ENCODE assay signal across 24 mouse cellular contexts in genomic region chr19:46323716-46324115, GRCm38 (mm10). TPM values are rescaled to one million over a fixed set of nuclear protein-coding genes. Genes with fewer than 3 reads are reported as not detected.
A peak's percentile ranks its signal among the peaks of the same experiment; 100 is the strongest.
DNase-seq lines count a peak whose midpoint lies in the region; ATAC-seq and TF ChIP-seq lines count a peak whose summit lies in the region.
"Had no signal": no experiment of that assay in that cellular context is flagged by ENCODE, and none has a peak within 500 bp of the region (broad histone marks: within the 10 kb centered on the region; RNA-seq: fewer than 3 reads in every experiment).

No protein-coding gene starts in this region.

- 29% methylated on average over 5 of the region's 5 CpGs for WGBS in cerebellum, adult 2 months
- WGBS in hindbrain, embryonic 13.5 days: 80% methylated on average over 5 of the region's 5 CpGs
- WGBS in hindbrain, embryonic 16.5 days: 76% methylated on average over 5 of the region's 5 CpGs
- 61% methylated on average over 5 of the region's 5 CpGs for WGBS in neural tube, embryonic 13.5 days

- H3K4me3 ChIP-seq in cerebellum, adult 2 months (replicated peaks; ENCODE audit: insufficient read depth, low read depth, low read length): no peak overlapping the region
- H3K4me3 ChIP-seq in hindbrain, embryonic 13.5 days: no peak overlapping the region
- H3K4me3 ChIP-seq in hindbrain, embryonic 16.5 days (ENCODE audit: low read length): no peak overlapping the region
- no peak overlapping the region for H3K4me3 ChIP-seq in neural tube, embryonic 13.5 days
- H3K4me3 ChIP-seq: erythroblast, embryonic 14.5 days; heart, embryonic 10.5 days; heart, embryonic 15.5 days; liver, embryonic 12.5 days had no signal

- H3K27ac ChIP-seq in cerebellum, adult 2 months (ENCODE audit: insufficient read depth, low read length): no peak overlapping the region
- H3K27ac ChIP-seq in hindbrain, embryonic 13.5 days: no peak overlapping the region
- H3K27ac ChIP-seq in hindbrain, embryonic 16.5 days (ENCODE audit: low read depth, low read length): no peak overlapping the region
- H3K27ac ChIP-seq in neural tube, embryonic 13.5 days (replicated peaks): no peak overlapping the region
- H3K27ac ChIP-seq: heart, embryonic 10.5 days; heart, embryonic 15.5 days; liver, embryonic 12.5 days had no signal

- H3K27me3 ChIP-seq in cerebellum, adult 2 months (ENCODE audit: control insufficient read depth, insufficient read depth, low read length): no peaks in the 10 kb centered on the region
- peaks cover 55% of the 10 kb centered on the region for H3K27me3 ChIP-seq in hindbrain, embryonic 13.5 days
- H3K27me3 ChIP-seq in hindbrain, embryonic 16.5 days (replicated peaks; ENCODE audit: control insufficient read depth, insufficient read depth, low read length): peaks cover 3% of the 10 kb centered on the region; the same call in 1 of the 2 replicates
- peaks cover 55% of the 10 kb centered on the region for H3K27me3 ChIP-seq in neural tube, embryonic 13.5 days

- no peaks in the 10 kb centered on the region for H3K9me3 ChIP-seq in hindbrain, embryonic 13.5 days
- H3K9me3 ChIP-seq in hindbrain, embryonic 16.5 days (ENCODE audit: control insufficient read depth, low read length): no peaks in the 10 kb centered on the region
- no peaks in the 10 kb centered on the region for H3K9me3 ChIP-seq in neural tube, embryonic 13.5 days
- H3K9me3 ChIP-seq: heart, embryonic 10.5 days; heart, embryonic 15.5 days; liver, embryonic 12.5 days had no signal

- H3K4me1 ChIP-seq in cerebellum, adult 2 months (ENCODE audit: control insufficient read depth, insufficient read depth, low read length): peaks cover 49% of the 10 kb centered on the region
- peaks cover 88% of the 10 kb centered on the region for H3K4me1 ChIP-seq in hindbrain, embryonic 13.5 days (replicated peaks)
- H3K4me1 ChIP-seq in hindbrain, embryonic 16.5 days (ENCODE audit: control insufficient read depth, insufficient read depth, low read depth, low read length): peaks cover 60% of the 10 kb centered on the region
- H3K4me1 ChIP-seq in neural tube, embryonic 13.5 days (replicated peaks): peaks cover 79% of the 10 kb centered on the region

- ATAC-seq in hindbrain, embryonic 13.5 days (ENCODE audit: low FRiP score): no peak
- ATAC-seq in hindbrain, embryonic 16.5 days: no peak
- ATAC-seq in neural tube, embryonic 13.5 days (ENCODE audit: low read depth): no peak
- ATAC-seq: intestine, postnatal 0 days; liver, embryonic 12.5 days; liver, postnatal 0 days; Patski had no signal

- DNase-seq in cerebellum, adult 2 months: peak; percentile 23 to 27
- no peak for DNase-seq in cerebellum, postnatal 4 days (ENCODE audit: low spot score in 2 of 2)
- DNase-seq in neural tube, embryonic 10.5 days (ENCODE audit: extremely low spot score, low spot score): no peak
- DNase-seq in right cerebral cortex, postnatal 10 days (ENCODE audit: low spot score in 2 of 2): no peak
- DNase-seq in spleen, postnatal 10 days (ENCODE audit: low spot score in 2 of 2): no peak
- DNase-seq: adrenal gland, postnatal 10 days; gastrocnemius, postnatal 10 days; kidney, adult 9 months; kidney, postnatal 10 days; layer of hippocampus, postnatal 36 days; left cerebral cortex, postnatal 4 days; liver, postnatal 0 days; lung, postnatal 36 days; right cerebral cortex, postnatal 14 days; thymus, postnatal 25 days had no signal

- no peak for TF ChIP-seq CTCF in cerebellum, adult 2 months (IDR thresholded peaks at IDR 0.05; ENCODE audit: borderline replicate concordance, insufficient read depth, low read depth, low read length)

- TF ChIP-seq POLR2A in cerebellum, adult 2 months (IDR thresholded peaks at IDR 0.05; ENCODE audit: borderline replicate concordance, insufficient read depth, low read length): no peak

- H3K36me3 ChIP-seq in hindbrain, embryonic 13.5 days: no peaks in the 10 kb centered on the region
- 0 out of 2 replicates have a peak, but pooled peaks cover 2% of the 10 kb centered on the region for H3K36me3 ChIP-seq in hindbrain, embryonic 16.5 days (ENCODE audit: control insufficient read depth, insufficient read depth, low read length)
- H3K36me3 ChIP-seq in neural tube, embryonic 13.5 days: no peaks in the 10 kb centered on the region
- H3K36me3 ChIP-seq: heart, embryonic 10.5 days; heart, embryonic 15.5 days; liver, embryonic 12.5 days had no signal

- H3K9ac ChIP-seq in hindbrain, embryonic 13.5 days: peak overlapping the region; percentile 84; the same call in 1 of the 2 replicates
- H3K9ac ChIP-seq in hindbrain, embryonic 16.5 days (ENCODE audit: low read depth, low read length): no peak overlapping the region
- H3K9ac ChIP-seq in neural tube, embryonic 13.5 days: peak overlapping the region; percentile 43; the same call in 1 of the 2 replicates
- H3K9ac ChIP-seq: heart, embryonic 15.5 days; liver, embryonic 12.5 days; liver, postnatal 0 days had no signal

- H3K4me2 ChIP-seq in hindbrain, embryonic 13.5 days: peak overlapping the region; percentile 0; the same call in 1 of the 2 replicates
- H3K4me2 ChIP-seq in hindbrain, embryonic 16.5 days (ENCODE audit: low read length): no peak overlapping the region
- H3K4me2 ChIP-seq in neural tube, embryonic 13.5 days: no peak overlapping the region
- H3K4me2 ChIP-seq: heart, embryonic 15.5 days; liver, embryonic 12.5 days had no signal

RNA-seq across cellular contexts. Expression of gene Psd, which starts 3.2 kb away (rescaled TPM):
- 194 and 207 TPM in 2 replicates for polyA plus RNA-seq in cerebellum, adult 2 months (2012; rRNA removed)
- 58.4 and 59.3 TPM in 2 replicates for polyA plus RNA-seq in hindbrain, embryonic 13.5 days (2015; fragmentation: Nextera tagmentation; extraction: Ambion mirVana)
- 99.1 and 112 TPM in 2 replicates for polyA plus RNA-seq in hindbrain, embryonic 16.5 days (2015; fragmentation: Nextera tagmentation; extraction: Ambion mirVana)
- polyA plus RNA-seq in neural tube, embryonic 13.5 days (2015; fragmentation: Nextera tagmentation; extraction: Ambion mirVana): 47.2 and 53.8 TPM in 2 replicates

RNA-seq across cellular contexts. Expression of gene Fbxl15, which starts 4.3 kb away (rescaled TPM):
- 38.8 and 41.7 TPM in 2 replicates for polyA plus RNA-seq in cerebellum, adult 2 months (2012; rRNA removed)
- 39.8 and 40.0 TPM in 2 replicates for polyA plus RNA-seq in hindbrain, embryonic 13.5 days (2015; fragmentation: Nextera tagmentation; extraction: Ambion mirVana)
- 49.4 and 55.6 TPM in 2 replicates for polyA plus RNA-seq in hindbrain, embryonic 16.5 days (2015; fragmentation: Nextera tagmentation; extraction: Ambion mirVana)
- polyA plus RNA-seq in neural tube, embryonic 13.5 days (2015; fragmentation: Nextera tagmentation; extraction: Ambion mirVana): 37.7 and 39.1 TPM in 2 replicates

RNA-seq across cellular contexts. Expression of gene Cuedc2, which starts 14.8 kb away (rescaled TPM):
- polyA plus RNA-seq in cerebellum, adult 2 months (2012; rRNA removed): 258 and 262 TPM in 2 replicates
- polyA plus RNA-seq in hindbrain, embryonic 13.5 days (2015; fragmentation: Nextera tagmentation; extraction: Ambion mirVana): 317 and 326 TPM in 2 replicates
- 343 and 362 TPM in 2 replicates for polyA plus RNA-seq in hindbrain, embryonic 16.5 days (2015; fragmentation: Nextera tagmentation; extraction: Ambion mirVana)
- 318 and 357 TPM in 2 replicates for polyA plus RNA-seq in neural tube, embryonic 13.5 days (2015; fragmentation: Nextera tagmentation; extraction: Ambion mirVana)

RNA-seq across cellular contexts. Expression of gene Mfsd13a, which starts 17.2 kb away (rescaled TPM):
- 32.3 and 32.9 TPM in 2 replicates for polyA plus RNA-seq in cerebellum, adult 2 months (2012; rRNA removed)
- polyA plus RNA-seq in hindbrain, embryonic 13.5 days (2015; fragmentation: Nextera tagmentation; extraction: Ambion mirVana): 8.2 and 11.2 TPM in 2 replicates
- 13.0 and 13.4 TPM in 2 replicates for polyA plus RNA-seq in hindbrain, embryonic 16.5 days (2015; fragmentation: Nextera tagmentation; extraction: Ambion mirVana)
- 10.3 and 10.6 TPM in 2 replicates for polyA plus RNA-seq in neural tube, embryonic 13.5 days (2015; fragmentation: Nextera tagmentation; extraction: Ambion mirVana)

RNA-seq across cellular contexts. Expression of gene Nfkb2, which starts 19.6 kb away (rescaled TPM):
- polyA plus RNA-seq in cerebellum, adult 2 months (2012; rRNA removed): 4.2 TPM in 2 replicates
- polyA plus RNA-seq in hindbrain, embryonic 13.5 days (2015; fragmentation: Nextera tagmentation; extraction: Ambion mirVana): 2.3 and 2.4 TPM in 2 replicates
- 2.4 and 3.3 TPM in 2 replicates for polyA plus RNA-seq in hindbrain, embryonic 16.5 days (2015; fragmentation: Nextera tagmentation; extraction: Ambion mirVana)
- 2.4 and 2.6 TPM in 2 replicates for polyA plus RNA-seq in neural tube, embryonic 13.5 days (2015; fragmentation: Nextera tagmentation; extraction: Ambion mirVana)

Comparison
In these comparisons a context has a peak if more than half of its experiments do, and no peak if none do; other contexts are left out.
1. DNase-seq: peak in cerebellum, adult 2 months (2 of 2); none in cerebellum, postnatal 4 days (0 of 2), neural tube, embryonic 10.5 days (single experiment), right cerebral cortex, postnatal 10 days (0 of 2) and spleen, postnatal 10 days (0 of 2).